Mouse (Mus musculus) yolk sac, embryonic 10.5 days (tissue): ENCODE results near the gene AI593442.

Source experiments
- DNase-seq: peaks from one replicate; pipeline ENCODE4 v3.0.0-alpha.2; 2017; ENCODE audit warnings: low spot score

AI593442 gene

GRCm38 (mm10) chr9:52679362-52679947 is at the start of gene AI593442:
AI593442 (minus strand) TSS chr9:52679780.
- no peak for DNase-seq

GRCm38 (mm10) chr9:52728806-52729205 is 49.2 kb upstream of the AI593442 start:
- no peak for DNase-seq

- DNase-seq, result no peak
These were observed 43.0 kb upstream of the AI593442 start for GRCm38 (mm10) chr9:52722626-52723025.

GRCm38 (mm10) chr9:52719562-52719961 is 40.0 kb upstream of the AI593442 start:
- DNase-seq, result no peak

GRCm38 (mm10) chr9:52680036-52680435 is 456 bp upstream of the AI593442 start:
- no peak for DNase-seq

GRCm38 (mm10) chr9:52678839-52679215 is 753 bp downstream of the AI593442 start:
- no peak for DNase-seq

GRCm38 (mm10) chr9:52678179-52678838 is 1.3 kb downstream of the AI593442 start:
- no peak for DNase-seq

GRCm38 (mm10) chr9:52676587-52676986 is 3.0 kb downstream of the AI593442 start:
- no peak for DNase-seq

GRCm38 (mm10) chr9:52675937-52676336 is 3.6 kb downstream of the AI593442 start:
- no peak for DNase-seq

- DNase-seq, result no peak
These were observed 18.2 kb downstream of the AI593442 start for GRCm38 (mm10) chr9:52661422-52661821.

- DNase-seq, result no peak
These were observed 29.1 kb downstream of the AI593442 start for GRCm38 (mm10) chr9:52650341-52650951.

- DNase-seq, result no peak
These were observed 34.3 kb downstream of the AI593442 start for GRCm38 (mm10) chr9:52645312-52645711.

GRCm38 (mm10) chr9:52644626-52645025 is 35.0 kb downstream of the AI593442 start:
- DNase-seq, result no peak

GRCm38 (mm10) chr9:52644156-52644555 is 35.4 kb downstream of the AI593442 start:
- DNase-seq, result no peak

GRCm38 (mm10) chr9:52635991-52636390 is 43.6 kb downstream of the AI593442 start:
- DNase-seq, result no peak

GRCm38 (mm10) chr9:52623926-52624325 is 55.7 kb downstream of the AI593442 start:
- no peak for DNase-seq
